Mouse (Mus musculus): Measurements from ENCODE around the gene Fuz. TPM values are rescaled to one million over a fixed set of nuclear protein-coding genes. Genes with fewer than 3 reads are reported as not detected.

Fuz gene
- polyA plus RNA-seq, 1 experiment from 2014 or later: 20.1 TPM

DNA sequence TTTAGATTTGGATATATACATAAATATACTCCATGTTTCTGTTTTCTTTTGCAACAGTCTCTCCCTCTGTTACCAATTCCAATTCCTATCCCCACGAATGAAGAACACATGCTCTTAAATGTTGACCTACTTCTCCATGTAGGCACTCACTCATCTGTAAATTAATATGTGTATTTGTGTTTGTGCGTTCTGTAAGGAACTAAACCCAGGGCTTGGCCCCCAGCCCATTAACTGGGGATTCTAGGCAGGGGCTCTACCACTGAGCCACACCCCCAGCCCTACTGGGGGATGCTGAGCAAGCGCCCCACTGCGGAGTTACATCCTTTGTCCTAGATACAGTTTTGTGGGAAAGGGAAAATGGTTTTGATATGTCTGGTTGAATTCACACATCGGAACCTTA is 23.2 kb downstream of the Fuz start:
- 80% methylated on average over 5 of the region's 5 CpGs for WGBS
- no peak for ATAC-seq (ENCODE audit: low FRiP score, low read depth)
- Histone ChIP-seq H3K9ac (no peak overlapping the region), H3K4me2 (no peak overlapping the region), H3K4me3 (no peak overlapping the region), H3K27ac (replicated peaks) (no peak overlapping the region), H3K9me3 (no peaks in the 10 kb centered on the region), H3K36me3 (peaks cover 45% of the 10 kb centered on the region), H3K27me3 (no peaks in the 10 kb centered on the region), H3K4me1 (replicated peaks) (no peaks in the 10 kb centered on the region)

DNA sequence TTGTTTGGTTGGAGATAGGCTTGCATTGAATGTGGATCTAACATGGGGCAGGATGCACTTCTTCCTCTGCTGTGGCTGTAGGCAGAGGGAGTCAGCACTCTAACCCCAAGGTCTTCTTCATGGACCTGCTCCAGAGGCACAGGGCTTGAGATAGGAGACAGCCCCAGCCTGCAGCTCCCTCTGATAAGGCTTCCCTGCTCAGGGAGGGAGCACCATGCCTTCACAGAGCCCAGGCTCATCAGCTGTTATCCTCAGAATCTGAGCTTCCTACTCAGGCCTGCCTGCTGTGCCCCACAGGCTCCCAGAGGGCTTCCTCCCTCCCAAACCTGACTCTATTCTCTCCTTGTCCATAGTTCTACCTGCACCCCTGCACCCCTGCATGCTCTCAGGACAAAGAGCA is 26.7 kb downstream of the Fuz start:
- H3K27me3 ChIP-seq: no peaks in the 10 kb centered on the region
- H3K4me3 ChIP-seq: no peak overlapping the region
- peaks cover 36% of the 10 kb centered on the region for H3K36me3 ChIP-seq
- ATAC-seq (ENCODE audit: low FRiP score, low read depth): no peak
- H3K9me3 ChIP-seq: no peaks in the 10 kb centered on the region
- H3K9ac ChIP-seq: no peak overlapping the region
- H3K27ac ChIP-seq (replicated peaks): no peak overlapping the region
- H3K4me1 ChIP-seq (replicated peaks): peaks cover 7% of the 10 kb centered on the region
- H3K4me2 ChIP-seq: no peak overlapping the region

DNA sequence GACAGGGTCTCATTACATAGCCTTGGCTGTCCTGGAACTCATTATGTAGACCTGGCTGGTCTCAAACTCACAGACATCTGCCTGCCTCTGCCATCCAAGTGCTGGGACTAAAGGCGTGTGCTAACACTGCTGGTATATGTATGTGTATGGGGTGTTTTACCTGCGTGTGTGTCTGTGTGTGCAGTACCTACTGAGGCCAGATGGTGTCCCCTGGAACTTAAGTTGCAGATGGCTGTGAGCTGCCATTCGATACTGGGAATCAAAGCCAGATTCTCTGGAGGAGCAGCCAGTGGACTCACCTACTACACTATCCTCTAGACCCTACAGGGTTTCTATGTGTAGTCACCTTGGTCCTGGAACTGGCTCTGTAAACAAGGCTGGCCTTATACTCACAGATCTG is 29.6 kb downstream of the Fuz start:
- WGBS: 79% methylated on average over 3 of the region's 3 CpGs
- Histone ChIP-seq H3K9ac (no peak overlapping the region), H3K9me3 (no peaks in the 10 kb centered on the region), H3K4me3 (no peak overlapping the region), H3K4me2 (no peak overlapping the region), H3K27me3 (no peaks in the 10 kb centered on the region), H3K27ac (replicated peaks) (no peak overlapping the region), H3K36me3 (peaks cover 30% of the 10 kb centered on the region), H3K4me1 (replicated peaks) (peaks cover 24% of the 10 kb centered on the region)
- ATAC-seq (ENCODE audit: low FRiP score, low read depth): no peak

- H3K36me3 ChIP-seq: peaks cover 10% of the 10 kb centered on the region
- peak overlapping the region; percentile 86; the same call in 1 of the 2 replicates for H3K27ac ChIP-seq (replicated peaks)
- H3K4me3 ChIP-seq: peak overlapping the region; percentile 92
- H3K9me3 ChIP-seq: no peaks in the 10 kb centered on the region
- no peaks in the 10 kb centered on the region for H3K27me3 ChIP-seq
- H3K4me2 ChIP-seq: peak overlapping the region; percentile 80
- H3K9ac ChIP-seq: peak overlapping the region; percentile 98
- peaks cover 27% of the 10 kb centered on the region for H3K4me1 ChIP-seq (replicated peaks)
- WGBS: 6% methylated on average over 1 of the region's 1 CpGs
- no peak for ATAC-seq (ENCODE audit: low FRiP score, low read depth)
Measured at GRCm38 (mm10) chr7:44928570-44928969, 32.7 kb downstream of the Fuz start.

DNA sequence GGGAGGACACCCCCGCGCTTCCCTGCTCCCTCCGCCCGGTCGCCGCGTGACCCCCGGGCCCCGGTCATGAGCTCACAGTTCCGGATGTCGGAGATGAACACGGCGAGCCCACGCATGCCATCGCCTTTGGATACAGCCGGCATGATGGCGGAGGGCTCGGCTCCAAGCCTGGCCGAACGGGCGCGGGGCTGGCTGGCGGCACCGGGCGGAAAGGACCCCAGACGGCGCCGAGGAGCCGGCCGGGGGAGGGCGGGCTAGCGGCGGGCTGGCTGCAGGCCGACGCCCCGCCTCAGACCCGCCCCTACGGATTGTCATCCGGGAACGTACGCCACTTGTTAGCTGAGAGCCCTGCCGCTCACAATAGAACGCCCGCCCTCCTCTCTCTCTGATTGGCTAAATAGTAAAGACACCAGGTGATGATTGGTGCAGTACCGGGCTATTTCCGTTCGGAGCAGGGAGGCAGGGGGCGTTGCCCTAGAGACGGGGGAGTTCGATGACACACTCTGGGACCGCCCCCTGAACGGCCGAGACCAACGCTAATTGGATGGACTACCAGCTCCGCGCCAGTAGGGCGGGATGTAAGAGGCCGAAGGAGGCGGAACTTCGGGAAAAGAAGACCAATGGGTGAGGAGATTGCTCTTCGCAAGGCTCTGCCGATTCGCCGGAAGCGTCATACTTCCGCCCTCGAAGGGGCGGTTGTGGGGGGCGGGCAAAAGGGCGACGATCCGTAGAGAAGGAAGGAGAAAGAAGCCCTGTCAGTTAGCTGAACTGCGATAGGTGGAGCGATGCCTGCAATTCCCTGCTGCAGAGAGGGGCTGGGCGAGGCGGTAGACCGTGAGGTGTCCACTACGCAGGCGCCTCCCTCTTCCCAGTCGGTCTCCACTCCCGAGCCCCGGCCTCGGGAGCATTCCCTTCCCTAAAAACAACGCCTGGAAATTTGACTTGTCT is 33.6 kb downstream of the Fuz start, which contains the start of gene Ap2a1:
TSS of gene Ap2a1 (minus strand) at position 293 of the 948 bp plus-strand sequence.
- Histone ChIP-seq H3K4me2 (peak within 1 kb of the TSS; percentile 80), H3K36me3 (peaks cover 2% of the 10 kb centered on the region; the same call in 1 of the 2 replicates), H3K9ac (peak within 1 kb of the TSS; percentile 98), H3K27me3 (no peaks in the 10 kb centered on the region), H3K9me3 (no peaks in the 10 kb centered on the region), H3K27ac (replicated peaks) (peak within 1 kb of the TSS; percentile 96), H3K4me1 (replicated peaks) (peaks cover 27% of the 10 kb centered on the region), H3K4me3 (peak within 1 kb of the TSS; percentile 92)
- peak; percentile 99 for ATAC-seq (ENCODE audit: low FRiP score, low read depth)
- WGBS: under 1% methylated on average over 84 of the region's 84 CpGs

GRCm38 (mm10) chr7:44938680-44939079 is 42.8 kb downstream of the Fuz start:
- Histone ChIP-seq H3K36me3 (no peaks in the 10 kb centered on the region), H3K4me2 (no peak overlapping the region), H3K4me3 (no peak overlapping the region), H3K27me3 (no peaks in the 10 kb centered on the region), H3K4me1 (replicated peaks) (no peaks in the 10 kb centered on the region), H3K9me3 (no peaks in the 10 kb centered on the region), H3K27ac (replicated peaks) (no peak overlapping the region), H3K9ac (no peak overlapping the region)
- ATAC-seq (ENCODE audit: low FRiP score, low read depth): no peak
- WGBS: 93% methylated on average over 4 of the region's 4 CpGs

DNA sequence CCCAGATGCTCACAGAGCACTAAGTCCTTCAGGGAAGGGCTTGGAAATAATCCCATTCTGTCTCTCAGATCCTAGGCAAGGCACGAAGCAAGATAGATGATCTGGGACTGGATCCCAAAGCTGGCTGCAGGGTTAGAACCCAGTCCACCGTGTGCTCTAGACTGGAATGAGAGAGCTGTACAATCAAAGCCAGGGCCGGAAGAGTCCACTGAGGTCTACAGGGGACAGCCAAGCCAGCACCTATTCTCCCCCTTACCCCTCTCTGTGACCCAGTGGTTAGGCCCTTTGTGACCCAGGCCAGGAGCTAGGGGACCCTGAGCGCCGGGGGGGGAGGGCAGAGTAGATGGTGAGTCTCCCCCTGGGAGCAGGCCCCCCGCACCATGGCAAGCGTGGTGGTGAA is 47.0 kb downstream of the Fuz start, which contains the start of gene Tsks:
TSS of gene Tsks (plus strand) at position 301 of the 400 bp plus-strand sequence.
- 72% methylated on average over 7 of the region's 7 CpGs for WGBS
- H3K27me3 ChIP-seq: no peaks in the 10 kb centered on the region
- no peak within 1 kb of the TSS for H3K27ac ChIP-seq (replicated peaks)
- H3K9ac ChIP-seq: no peak within 1 kb of the TSS
- ATAC-seq (ENCODE audit: low FRiP score, low read depth): no peak
- H3K4me3 ChIP-seq: no peak within 1 kb of the TSS
- no peak within 1 kb of the TSS for H3K4me2 ChIP-seq
- no peaks in the 10 kb centered on the region for H3K4me1 ChIP-seq (replicated peaks)
- H3K36me3 ChIP-seq: no peaks in the 10 kb centered on the region
- H3K9me3 ChIP-seq: no peaks in the 10 kb centered on the region

DNA sequence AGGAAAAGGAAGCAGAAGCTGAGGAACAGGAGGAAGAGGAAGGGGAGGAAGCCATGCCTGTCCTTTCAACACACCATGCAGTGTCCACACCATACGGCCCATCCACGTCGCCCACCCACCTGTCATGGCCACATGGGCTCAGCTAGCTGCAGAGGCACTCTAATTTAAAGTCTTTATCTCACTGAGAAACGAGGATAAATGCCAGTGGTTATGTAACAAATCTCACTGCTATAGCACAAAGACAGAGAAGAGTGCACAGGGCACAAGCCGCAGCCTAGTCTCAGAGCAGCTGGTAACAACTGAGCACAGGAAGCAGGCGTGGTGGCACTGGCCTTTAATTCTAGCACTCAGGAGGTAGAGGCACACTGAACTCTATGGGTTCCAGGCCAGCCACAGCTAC is 54.0 kb downstream of the Fuz start:
- Histone ChIP-seq H3K4me1 (replicated peaks) (peaks cover 21% of the 10 kb centered on the region), H3K27me3 (peaks cover 25% of the 10 kb centered on the region), H3K36me3 (no peaks in the 10 kb centered on the region), H3K9ac (no peak overlapping the region), H3K9me3 (no peaks in the 10 kb centered on the region), H3K27ac (replicated peaks) (no peak overlapping the region), H3K4me3 (no peak overlapping the region), H3K4me2 (no peak overlapping the region)
- ATAC-seq (ENCODE audit: low FRiP score, low read depth): no peak
- WGBS: 79% methylated on average over 6 of the region's 6 CpGs

GRCm38 (mm10) chr7:44951960-44952359 is 56.1 kb downstream of the Fuz start:
- ATAC-seq (ENCODE audit: low FRiP score, low read depth): peak; percentile 27; the same call in 1 of the 2 replicates
- Histone ChIP-seq H3K4me2 (peak overlapping the region; percentile 76), H3K9me3 (no peaks in the 10 kb centered on the region), H3K9ac (peak overlapping the region; percentile 50; the same call in 1 of the 2 replicates), H3K4me3 (peak overlapping the region; percentile 46), H3K27ac (replicated peaks) (peak overlapping the region; percentile 19; the same call in 1 of the 2 replicates), H3K27me3 (peaks cover 25% of the 10 kb centered on the region), H3K4me1 (replicated peaks) (peaks cover 21% of the 10 kb centered on the region), H3K36me3 (no peaks in the 10 kb centered on the region)
- 0% methylated on average over 10 of the region's 10 CpGs for WGBS

MicroRNAs within 50 kb of the gene (microRNA counts, 519-probe panel; counts per million panel counts)
- microRNA mmu-miR-707: not detected

Small RNA genes lying within 50 kb of the gene (microRNA-seq; reads per million reads assigned to microRNA genes)
- not detected for gene Mir707

Other genes with a start within 250 kb of the Fuz start
- gene Myh14, start 225.2 kb upstream of the Fuz start, polyA plus RNA-seq (2015; fragmentation: Nextera tagmentation; extraction: Ambion mirVana): 3.3 and 4.4 TPM in 2 replicates
- gene Izumo2, start 187.3 kb upstream of the Fuz start, polyA plus RNA-seq (2015; fragmentation: Nextera tagmentation; extraction: Ambion mirVana): not detected in 2 replicates
- 29.1 and 32.4 TPM in 2 replicates for gene Vrk3, start 147.7 kb upstream of the Fuz start, polyA plus RNA-seq (2015; fragmentation: Nextera tagmentation; extraction: Ambion mirVana)
- gene Zfp473, start 145.0 kb upstream of the Fuz start, polyA plus RNA-seq (2015; fragmentation: Nextera tagmentation; extraction: Ambion mirVana): 1.2 and 1.3 TPM in 2 replicates
- gene Nup62, start 80.0 kb upstream of the Fuz start, polyA plus RNA-seq (2015; fragmentation: Nextera tagmentation; extraction: Ambion mirVana): 45.8 and 49.5 TPM in 2 replicates
- 1.0 and 1.3 TPM in 2 replicates for gene Il4i1, start 79.7 kb upstream of the Fuz start, polyA plus RNA-seq (2015; fragmentation: Nextera tagmentation; extraction: Ambion mirVana)
- gene Atf5, start 79.4 kb upstream of the Fuz start, polyA plus RNA-seq (2015; fragmentation: Nextera tagmentation; extraction: Ambion mirVana): 3.9 and 4.0 TPM in 2 replicates
- 90.1 and 99.1 TPM in 2 replicates for gene Akt1s1, start 47.1 kb upstream of the Fuz start, polyA plus RNA-seq (2015; fragmentation: Nextera tagmentation; extraction: Ambion mirVana)
- gene Tbc1d17, start 47.0 kb upstream of the Fuz start, polyA plus RNA-seq (2015; fragmentation: Nextera tagmentation; extraction: Ambion mirVana): 109 and 118 TPM in 2 replicates
- 29.1 and 30.6 TPM in 2 replicates for gene Pnkp, start 38.9 kb upstream of the Fuz start, polyA plus RNA-seq (2015; fragmentation: Nextera tagmentation; extraction: Ambion mirVana)
- 460 and 518 TPM in 2 replicates for gene Ptov1, start 26.3 kb upstream of the Fuz start, polyA plus RNA-seq (2015; fragmentation: Nextera tagmentation; extraction: Ambion mirVana)
- gene Med25, start 3.4 kb upstream of the Fuz start, polyA plus RNA-seq (2015; fragmentation: Nextera tagmentation; extraction: Ambion mirVana): 145 and 164 TPM in 2 replicates
- gene Ap2a1, start 33.4 kb downstream of the Fuz start, polyA plus RNA-seq (2015; fragmentation: Nextera tagmentation; extraction: Ambion mirVana): 130 and 132 TPM in 2 replicates
- gene Tsks, start 47.1 kb downstream of the Fuz start, polyA plus RNA-seq (2015; fragmentation: Nextera tagmentation; extraction: Ambion mirVana): 0.10 and 0.14 TPM in 2 replicates
- gene Cpt1c, start 78.8 kb downstream of the Fuz start, polyA plus RNA-seq (2015; fragmentation: Nextera tagmentation; extraction: Ambion mirVana): 56.1 and 58.1 TPM in 2 replicates
- 584 and 590 TPM in 2 replicates for gene Prmt1, start 90.5 kb downstream of the Fuz start, polyA plus RNA-seq (2015; fragmentation: Nextera tagmentation; extraction: Ambion mirVana)
- gene Irf3, start 101.6 kb downstream of the Fuz start, polyA plus RNA-seq (2015; fragmentation: Nextera tagmentation; extraction: Ambion mirVana): 57.4 and 58.1 TPM in 2 replicates
- gene Bcl2l12, start 102.6 kb downstream of the Fuz start, polyA plus RNA-seq (2015; fragmentation: Nextera tagmentation; extraction: Ambion mirVana): 12.8 and 13.3 TPM in 2 replicates
- 49.8 and 56.5 TPM in 2 replicates for gene Scaf1, start 120.3 kb downstream of the Fuz start, polyA plus RNA-seq (2015; fragmentation: Nextera tagmentation; extraction: Ambion mirVana)
- gene Rras, start 121.9 kb downstream of the Fuz start, polyA plus RNA-seq (2015; fragmentation: Nextera tagmentation; extraction: Ambion mirVana): 15.5 and 16.0 TPM in 2 replicates
- 14.6 and 15.3 TPM in 2 replicates for gene Prr12, start 156.8 kb downstream of the Fuz start, polyA plus RNA-seq (2015; fragmentation: Nextera tagmentation; extraction: Ambion mirVana)
- gene Nosip, start 166.3 kb downstream of the Fuz start, polyA plus RNA-seq (2015; fragmentation: Nextera tagmentation; extraction: Ambion mirVana): 63.9 and 69.8 TPM in 2 replicates
- gene Prrg2, start 166.6 kb downstream of the Fuz start, polyA plus RNA-seq (2015; fragmentation: Nextera tagmentation; extraction: Ambion mirVana): 13.6 and 16.3 TPM in 2 replicates
- 71.7 and 88.1 TPM in 2 replicates for gene Rcn3, start 196.1 kb downstream of the Fuz start, polyA plus RNA-seq (2015; fragmentation: Nextera tagmentation; extraction: Ambion mirVana)
- gene Fcgrt, start 207.8 kb downstream of the Fuz start, polyA plus RNA-seq (2015; fragmentation: Nextera tagmentation; extraction: Ambion mirVana): 33.9 and 36.9 TPM in 2 replicates
- 762 and 841 TPM in 2 replicates for gene Rps11, start 228.4 kb downstream of the Fuz start, polyA plus RNA-seq (2015; fragmentation: Nextera tagmentation; extraction: Ambion mirVana)
- 624 and 661 TPM in 2 replicates for gene Rpl13a, start 232.7 kb downstream of the Fuz start, polyA plus RNA-seq (2015; fragmentation: Nextera tagmentation; extraction: Ambion mirVana)
- gene Gm45713, start 240.2 kb downstream of the Fuz start, polyA plus RNA-seq (2015; fragmentation: Nextera tagmentation; extraction: Ambion mirVana): not detected in 2 replicates
- 2.0 and 2.7 TPM in 2 replicates for gene Flt3l, start 240.4 kb downstream of the Fuz start, polyA plus RNA-seq (2015; fragmentation: Nextera tagmentation; extraction: Ambion mirVana)